Mouse (Mus musculus): ENCODE results near the gene Cyp2c39. TPM values are rescaled to one million over a fixed set of nuclear protein-coding genes. Genes with fewer than 3 reads are reported as not detected.
"Not testable (repeated sequence)": the region's sequence is repeated elsewhere in the genome, so short reads cannot be mapped to it uniquely, and the experiment has no call there.

Gene Cyp2c39
- not detected for total RNA-seq (2018; cell fraction: chromatin; rRNA removed)
- not detected for total RNA-seq (2018; cell fraction: cytosol; rRNA removed)
- not detected for total RNA-seq (2018; cell fraction: nucleus; rRNA removed)
- polyA plus RNA-seq (2018): not detected in 3 replicates

GRCm38 (mm10) chr19:39510534-39510933 lies at the start of gene Cyp2c39:
Cyp2c39 (plus strand) TSS chr19:39510862.
- Histone ChIP-seq H3K36me3 (ENCODE audit: inconsistent target) (no peaks in the 10 kb centered on the region), H3K79me2 (ENCODE audit: inconsistent target) (no peaks in the 10 kb centered on the region), H3K27ac (no peak within 1 kb of the TSS), H3K4me3 (ENCODE audit: inconsistent target) (no peak within 1 kb of the TSS)
- 79% methylated on average over 4 of the region's 4 CpGs for WGBS (ENCODE audit: missing documents)

GRCm38 (mm10) chr19:39462941-39463340 lies 47.7 kb upstream of the Cyp2c39 start, which contains the start of gene Cyp2c38:
Cyp2c38 (minus strand) TSS chr19:39463075.
- WGBS (ENCODE audit: missing documents): 100% methylated on average over 1 of the region's 1 CpGs
- Histone ChIP-seq H3K36me3 (ENCODE audit: inconsistent target) (no peaks in the 10 kb centered on the region), H3K79me2 (ENCODE audit: inconsistent target) (no peaks in the 10 kb centered on the region), H3K4me3 (ENCODE audit: inconsistent target) (no peak within 1 kb of the TSS), H3K27ac (no peak within 1 kb of the TSS)

GRCm38 (mm10) chr19:39463923-39464322 lies 46.7 kb upstream of the Cyp2c39 start:
- Histone ChIP-seq H3K79me2 (ENCODE audit: inconsistent target) (no peaks in the 10 kb centered on the region), H3K36me3 (ENCODE audit: inconsistent target) (no peaks in the 10 kb centered on the region), H3K4me3 (ENCODE audit: inconsistent target) (no peak overlapping the region), H3K27ac (no peak overlapping the region)

GRCm38 (mm10) chr19:39483961-39484360 lies 26.7 kb upstream of the Cyp2c39 start:
- not testable (repeated sequence) for H3K36me3 ChIP-seq (ENCODE audit: inconsistent target); H3K4me3 ChIP-seq (ENCODE audit: inconsistent target); H3K27ac ChIP-seq; H3K79me2 ChIP-seq (ENCODE audit: inconsistent target)
- WGBS (ENCODE audit: missing documents): 93% methylated on average over 1 of the region's 1 CpGs

GRCm38 (mm10) chr19:39506341-39506740 lies 4.3 kb upstream of the Cyp2c39 start:
- Histone ChIP-seq H3K36me3 (ENCODE audit: inconsistent target) (no peaks in the 10 kb centered on the region), H3K27ac (no peak overlapping the region), H3K79me2 (ENCODE audit: inconsistent target) (no peaks in the 10 kb centered on the region), H3K4me3 (ENCODE audit: inconsistent target) (no peak overlapping the region)

GRCm38 (mm10) chr19:39509533-39509932 lies 1.1 kb upstream of the Cyp2c39 start:
- Histone ChIP-seq H3K36me3 (ENCODE audit: inconsistent target) (no peaks in the 10 kb centered on the region), H3K4me3 (ENCODE audit: inconsistent target) (no peak overlapping the region), H3K79me2 (ENCODE audit: inconsistent target) (no peaks in the 10 kb centered on the region), H3K27ac (no peak overlapping the region)
- WGBS (ENCODE audit: missing documents): no CpG with 5 or more reads among the region's 1 CpGs

Other genes with a start within 250 kb of the Cyp2c39 start
- not detected in 3 replicates for gene Cyp2c29, start 241.5 kb upstream of the Cyp2c39 start, polyA plus RNA-seq (2018)
- gene Cyp2c38, start 47.8 kb upstream of the Cyp2c39 start, polyA plus RNA-seq (2018): not detected in 3 replicates
- not detected in 3 replicates for gene Cyp2c67, start 138.2 kb downstream of the Cyp2c39 start, polyA plus RNA-seq (2018)
- not detected in 3 replicates for gene Cyp2c68, start 230.2 kb downstream of the Cyp2c39 start, polyA plus RNA-seq (2018)